Mouse (Mus musculus) hindbrain, embryonic 16.5 days (tissue): ENCODE measurements at regions not wholly inside any gene's neighbourhood (a gene's known extent, or its start where the extent isn't known, plus 50 kb on each side); places are given as distances from the start of the nearest gene placed in this dataset.
A peak's percentile ranks its signal among the peaks of the same experiment; 100 is the strongest.

Experiments used
- ATAC-seq: fragments of 200-750 bp; cut with Nextera tagmentation; 2 replicates; pipeline ENCODE4 v1.8.0; 2017; ENCODE audit warnings: moderate TSS enrichment, moderate library complexity
- H3K27ac ChIP-seq: fragments of 300-500 bp; sonication (generic); 2 replicates; pipeline ENCODE4 v1.5.1; 2014; ENCODE audit warnings: low read depth, mild to moderate bottlenecking, control low read depth, low read length, moderate library complexity
- H3K27me3 ChIP-seq: fragments of 300-500 bp; sonication (generic); replicated peaks from 2 replicates; pipeline ENCODE4 v1.6.1; 2014; ENCODE audit warnings: low read length; ENCODE audit not compliant: control insufficient read depth, insufficient read depth
- H3K36me3 ChIP-seq: fragments of 300-500 bp; sonication (generic); 2 replicates; pipeline ENCODE4 v1.6.1; 2014; ENCODE audit warnings: mild to moderate bottlenecking, low read length, moderate library complexity, mixed read lengths; ENCODE audit not compliant: control insufficient read depth, insufficient read depth
- H3K4me1 ChIP-seq: fragments of 300-500 bp; sonication (generic); 2 replicates; pipeline ENCODE4 v1.6.1; 2014; ENCODE audit warnings: low read depth, low read length; ENCODE audit not compliant: control insufficient read depth, insufficient read depth
- H3K4me2 ChIP-seq: fragments of 300-500 bp; sonication (generic); 2 replicates; pipeline ENCODE4 v1.6.1; 2014; ENCODE audit warnings: mild to moderate bottlenecking, low read length, control low read depth, moderate library complexity
- H3K4me3 ChIP-seq: fragments of 300-500 bp; sonication (generic); 2 replicates; pipeline ENCODE4 v1.5.1; 2014; ENCODE audit warnings: mild to moderate bottlenecking, low read length, control low read depth, moderate library complexity
- H3K9ac ChIP-seq: fragments of 300-500 bp; sonication (generic); 2 replicates; pipeline ENCODE4 v1.6.1; 2014; ENCODE audit warnings: low read depth, mild to moderate bottlenecking, control low read depth, low read length, moderate library complexity
- H3K9me3 ChIP-seq: fragments of 300-500 bp; sonication (generic); 2 replicates; pipeline ENCODE4 v1.6.1; 2014; ENCODE audit warnings: mild to moderate bottlenecking, low read length, moderate library complexity; ENCODE audit not compliant: control insufficient read depth
- WGBS: fragments of 180-500 bp; shearing (Covaris S2); extraction: QIAGEN DNeasy Blood & Tissue Kit; methylation state at CpG from one replicate; pipeline ENCODE4 v1.1.7; 2014; 5-methylcytosine and 5-hydroxymethylcytosine counted together

DNA sequence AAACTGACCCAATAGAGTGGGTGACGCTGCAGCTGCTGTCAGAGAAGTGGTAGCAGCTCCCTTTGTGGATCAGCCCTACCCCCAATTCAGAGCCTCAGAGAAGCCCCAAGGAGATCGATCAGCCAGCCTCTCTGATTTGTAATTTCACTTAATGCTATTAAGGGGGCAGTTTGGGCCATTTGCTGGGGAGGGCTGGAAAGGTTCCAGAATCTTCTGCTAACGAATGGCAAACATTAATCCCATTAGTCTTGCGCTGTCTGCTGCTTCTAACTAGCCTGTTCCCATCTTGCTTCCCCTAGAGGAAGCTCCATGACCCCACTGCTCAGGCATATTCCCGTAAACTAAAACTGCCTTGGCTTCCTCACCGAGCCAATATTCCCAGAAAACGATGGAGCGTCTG is 59.9 kb upstream of the Lrrn2 start:
- H3K27me3 ChIP-seq, result no peaks in the 10 kb centered on the region
- H3K9ac ChIP-seq, result no peak overlapping the region
- peak; percentile 48 for ATAC-seq
- H3K36me3 ChIP-seq, result no peaks in the 10 kb centered on the region
- H3K27ac ChIP-seq, result no peak overlapping the region
- no peak overlapping the region for H3K4me3 ChIP-seq
- 36% methylated on average over 8 of the region's 8 CpGs for WGBS
- no peak overlapping the region for H3K4me2 ChIP-seq
- H3K9me3 ChIP-seq, result no peaks in the 10 kb centered on the region
- H3K4me1 ChIP-seq, result peaks cover 2% of the 10 kb centered on the region; the same call in 1 of the 2 replicates

DNA sequence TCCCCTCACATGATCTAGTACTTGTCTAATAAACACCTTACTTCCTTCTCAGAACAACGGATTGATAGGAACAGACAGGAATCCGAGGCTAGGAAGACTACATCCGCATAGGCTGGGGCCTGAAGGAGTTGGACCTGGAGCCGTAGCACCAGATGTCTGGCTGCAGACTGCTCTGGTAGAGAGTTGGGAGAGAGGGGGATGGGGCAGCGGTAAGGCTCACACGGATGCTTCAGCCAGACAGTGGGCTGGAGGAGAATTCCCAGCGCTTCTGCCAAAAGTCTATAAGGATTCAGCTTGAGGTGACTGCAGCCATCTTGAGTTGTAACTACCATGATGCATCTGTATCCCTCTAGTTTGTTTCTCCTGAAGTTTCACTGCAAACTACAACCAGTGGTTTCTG is 61.8 kb upstream of the Lrrn2 start:
- WGBS, result 56% methylated on average over 7 of the region's 7 CpGs
- Histone ChIP-seq H3K27ac (no peak overlapping the region), H3K4me1 (peaks cover 2% of the 10 kb centered on the region; the same call in 1 of the 2 replicates), H3K4me3 (no peak overlapping the region), H3K36me3 (no peaks in the 10 kb centered on the region), H3K4me2 (no peak overlapping the region), H3K9me3 (no peaks in the 10 kb centered on the region), H3K9ac (no peak overlapping the region), H3K27me3 (no peaks in the 10 kb centered on the region)
- ATAC-seq, result no peak

DNA sequence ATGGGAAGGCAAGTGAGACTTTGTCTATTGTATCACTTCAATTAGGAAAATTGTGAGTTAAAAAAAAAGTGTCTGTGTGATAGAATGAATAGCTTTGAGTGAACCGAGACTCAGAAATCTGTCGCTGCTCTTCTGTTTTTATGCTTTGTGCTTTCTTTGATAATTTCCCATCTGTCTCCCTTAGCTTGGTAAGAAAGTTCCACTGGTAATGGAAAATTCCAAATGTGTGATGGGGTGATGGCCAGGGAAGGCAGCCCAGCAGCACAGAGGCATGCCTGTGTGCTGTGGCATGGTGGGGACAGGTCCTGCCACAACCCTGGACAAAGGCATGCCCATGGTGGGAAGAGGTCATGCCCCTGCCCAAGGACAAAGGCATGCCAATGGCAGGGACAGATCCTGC is 62.7 kb upstream of the Lrrn2 start:
- Histone ChIP-seq H3K4me1 (peaks cover 2% of the 10 kb centered on the region; the same call in 1 of the 2 replicates), H3K9me3 (no peaks in the 10 kb centered on the region), H3K9ac (no peak overlapping the region), H3K27ac (no peak overlapping the region), H3K36me3 (no peaks in the 10 kb centered on the region), H3K27me3 (no peaks in the 10 kb centered on the region), H3K4me2 (no peak overlapping the region), H3K4me3 (no peak overlapping the region)
- no peak for ATAC-seq
- 62% methylated on average over 2 of the region's 2 CpGs for WGBS

DNA sequence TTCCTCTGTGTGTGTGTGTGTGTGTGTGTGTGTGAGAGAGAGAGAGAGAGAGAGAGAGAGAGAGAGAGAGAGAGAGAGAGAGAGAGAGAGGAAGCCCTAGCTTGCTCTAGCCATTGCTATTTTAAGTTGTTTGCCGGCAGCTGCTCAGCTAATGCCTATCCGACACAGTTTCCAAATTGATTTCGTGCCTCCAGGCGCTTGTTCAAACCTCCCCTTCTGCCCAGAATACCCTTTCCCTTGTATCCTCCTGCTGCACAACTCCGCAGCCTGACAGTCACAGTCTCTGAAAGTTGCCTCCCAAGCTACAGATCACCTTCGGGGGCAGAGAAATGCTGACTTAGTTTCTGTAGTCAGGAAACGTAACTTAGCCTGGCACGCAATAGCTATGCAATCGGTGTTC is 63.9 kb upstream of the Nfasc start:
- Histone ChIP-seq H3K27me3 (no peaks in the 10 kb centered on the region), H3K36me3 (no peaks in the 10 kb centered on the region), H3K4me3 (no peak overlapping the region), H3K4me1 (peaks cover 7% of the 10 kb centered on the region), H3K9ac (no peak overlapping the region), H3K4me2 (no peak overlapping the region), H3K9me3 (no peaks in the 10 kb centered on the region), H3K27ac (no peak overlapping the region)
- 45% methylated on average over 9 of the region's 9 CpGs for WGBS
- no peak for ATAC-seq

DNA sequence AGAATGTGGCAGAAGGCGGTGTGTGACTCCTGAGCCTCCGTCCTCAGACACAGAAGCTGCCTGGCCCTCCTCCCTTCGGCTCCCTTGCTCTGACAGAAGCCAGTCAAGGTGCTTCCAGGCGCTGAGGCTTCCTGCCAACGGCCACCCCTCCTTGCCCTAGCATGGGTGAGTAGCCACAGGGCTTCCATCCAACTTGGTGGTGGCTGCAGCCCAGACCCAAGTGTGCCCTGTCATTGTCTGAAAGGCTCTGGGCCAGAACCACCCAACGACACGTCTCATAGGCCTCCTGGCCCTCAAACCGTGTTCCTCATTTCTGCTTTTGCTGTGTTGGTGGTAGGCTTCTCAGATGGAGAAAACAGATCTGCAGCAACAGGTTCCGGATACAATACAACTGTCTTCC is 62.2 kb upstream of the Nfasc start:
- Histone ChIP-seq H3K4me2 (no peak overlapping the region), H3K9me3 (no peaks in the 10 kb centered on the region), H3K36me3 (no peaks in the 10 kb centered on the region), H3K9ac (no peak overlapping the region), H3K4me3 (no peak overlapping the region), H3K27ac (no peak overlapping the region), H3K4me1 (peaks cover 18% of the 10 kb centered on the region), H3K27me3 (no peaks in the 10 kb centered on the region)
- no peak for ATAC-seq
- WGBS, result 76% methylated on average over 9 of the region's 9 CpGs

DNA sequence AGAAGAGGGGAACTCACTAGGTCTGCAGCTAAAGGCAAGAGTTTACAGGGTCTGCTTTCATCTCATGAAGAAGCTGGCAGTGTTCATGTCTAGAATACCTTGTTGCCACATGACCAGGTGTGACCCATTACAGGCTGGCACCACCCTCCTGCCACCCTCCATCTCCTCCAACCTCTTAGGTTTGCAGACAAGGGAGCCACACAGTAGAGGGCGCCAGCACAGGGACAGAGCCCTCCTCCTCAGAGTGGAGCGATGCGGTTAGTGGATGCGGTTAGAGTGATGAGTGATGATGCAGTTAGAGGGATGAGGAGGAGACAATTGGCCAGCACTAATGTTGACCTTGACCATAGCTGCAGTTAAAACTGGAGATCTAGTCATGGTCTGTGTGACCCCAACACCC is 60.8 kb upstream of the Nfasc start:
- no peak overlapping the region for H3K4me3 ChIP-seq
- H3K4me2 ChIP-seq, result no peak overlapping the region
- 39% methylated on average over 4 of the region's 4 CpGs for WGBS
- peaks cover 18% of the 10 kb centered on the region for H3K4me1 ChIP-seq
- H3K27me3 ChIP-seq, result no peaks in the 10 kb centered on the region
- ATAC-seq, result no peak
- H3K36me3 ChIP-seq, result no peaks in the 10 kb centered on the region
- no peaks in the 10 kb centered on the region for H3K9me3 ChIP-seq
- H3K27ac ChIP-seq, result no peak overlapping the region
- H3K9ac ChIP-seq, result no peak overlapping the region

DNA sequence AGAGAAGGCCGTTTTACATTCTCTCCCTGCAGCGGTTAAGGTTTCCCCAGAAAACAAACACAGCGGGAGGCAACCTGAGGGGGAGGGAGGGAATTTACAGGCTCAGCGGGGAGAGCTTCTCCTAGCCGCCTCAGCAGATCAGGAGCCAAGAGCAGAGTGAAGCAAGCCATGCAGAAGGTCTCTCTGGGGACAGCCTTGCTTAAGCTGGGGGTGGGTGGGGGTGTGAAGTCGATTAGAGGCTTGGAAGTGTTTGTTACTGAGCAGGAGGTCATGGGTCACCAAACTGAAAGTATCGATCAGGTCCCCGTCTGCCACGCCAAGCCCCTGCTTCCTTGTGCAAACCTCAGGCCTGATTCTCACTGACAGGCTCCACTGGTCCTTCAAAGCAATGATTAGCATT is 58.7 kb upstream of the Nfasc start:
- 1% methylated on average over 9 of the region's 9 CpGs for WGBS
- ATAC-seq, result 0 out of 2 replicates have a peak, but pooled peaks have one; percentile 25
- H3K4me3 ChIP-seq, result no peak overlapping the region
- H3K36me3 ChIP-seq, result no peaks in the 10 kb centered on the region
- H3K4me2 ChIP-seq, result no peak overlapping the region
- peaks cover 11% of the 10 kb centered on the region for H3K4me1 ChIP-seq
- no peaks in the 10 kb centered on the region for H3K9me3 ChIP-seq
- no peak overlapping the region for H3K9ac ChIP-seq
- H3K27ac ChIP-seq, result no peak overlapping the region
- no peaks in the 10 kb centered on the region for H3K27me3 ChIP-seq

DNA sequence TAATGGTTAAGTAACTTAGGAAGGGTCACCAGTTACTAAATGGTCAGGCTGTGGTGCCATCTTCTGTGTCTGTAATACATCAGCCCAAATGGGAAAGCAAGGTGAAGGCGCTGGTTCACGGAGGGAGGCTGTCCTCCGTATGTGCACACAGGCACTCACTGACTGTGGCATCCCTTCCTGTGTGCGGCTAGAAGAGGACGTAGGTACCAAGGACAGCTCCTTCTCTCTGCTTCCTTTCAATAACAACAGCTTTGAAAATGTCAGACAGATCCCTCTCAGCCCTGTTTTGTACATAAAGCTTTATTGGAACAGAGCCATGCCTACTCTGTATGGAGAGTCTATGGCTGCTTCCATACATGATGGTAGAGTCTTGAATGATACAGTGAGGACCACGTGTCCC is 57.7 kb upstream of the Nfasc start:
- Histone ChIP-seq H3K4me1 (peaks cover 11% of the 10 kb centered on the region), H3K27ac (no peak overlapping the region), H3K27me3 (no peaks in the 10 kb centered on the region), H3K4me3 (no peak overlapping the region), H3K9ac (no peak overlapping the region), H3K4me2 (no peak overlapping the region), H3K9me3 (no peaks in the 10 kb centered on the region), H3K36me3 (no peaks in the 10 kb centered on the region)
- no peak for ATAC-seq
- 14% methylated on average over 6 of the region's 6 CpGs for WGBS

DNA sequence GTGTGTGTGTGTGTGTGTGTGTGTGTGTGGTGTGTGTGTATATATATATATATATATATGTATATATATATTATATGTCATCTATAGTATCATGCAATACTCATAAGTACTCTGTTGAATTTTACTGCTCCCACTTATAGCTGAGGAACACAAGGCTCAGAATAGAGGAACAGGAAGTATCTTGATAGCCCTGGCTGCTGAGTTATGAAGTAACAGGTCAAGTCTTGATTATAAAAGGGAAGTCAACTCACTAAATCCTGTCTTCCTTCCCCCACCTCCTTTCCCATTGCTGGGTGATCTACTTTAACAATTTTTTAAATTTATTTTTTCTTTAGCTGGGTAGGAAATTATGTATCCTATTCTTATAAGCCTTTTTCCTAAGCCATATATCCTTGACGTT is 52.9 kb upstream of the Nfasc start:
- Histone ChIP-seq H3K9me3 (no peaks in the 10 kb centered on the region), H3K4me2 (no peak overlapping the region), H3K27me3 (no peaks in the 10 kb centered on the region), H3K4me1 (0 out of 2 replicates have a peak, but pooled peaks cover 2% of the 10 kb centered on the region), H3K9ac (no peak overlapping the region), H3K4me3 (no peak overlapping the region), H3K27ac (no peak overlapping the region), H3K36me3 (no peaks in the 10 kb centered on the region)
- no peak for ATAC-seq
- 98% methylated on average over 1 of the region's 1 CpGs for WGBS
